Mouse (Mus musculus): ENCODE measurements at regions not wholly inside any gene's neighbourhood (a gene's known extent, or its start where the extent isn't known, plus 50 kb on each side); places are given as distances from the start of the nearest gene placed in this dataset.
"Not testable (repeated sequence)": the region's sequence is repeated elsewhere in the genome, so short reads cannot be mapped to it uniquely, and the experiment has no call there.

GRCm38 (mm10) chr3:151948015-151948645 lies 110.7 kb upstream of the Ptgfr start:
- no peak overlapping the region for H3K4me3 ChIP-seq (replicated peaks; ENCODE audit: low read length)
- no peaks in the 10 kb centered on the region for H3K4me1 ChIP-seq (ENCODE audit: control insufficient read depth, insufficient read depth, low read length)
- no peak overlapping the region for H3K9ac ChIP-seq (ENCODE audit: low read length)
- H3K36me3 ChIP-seq (ENCODE audit: control insufficient read depth, insufficient read depth, low read length): no peaks in the 10 kb centered on the region
- no peak for ATAC-seq (ENCODE audit: insufficient read depth, low FRiP score)
- H3K4me2 ChIP-seq (ENCODE audit: low read depth, low read length): no peak overlapping the region
- H3K9me3 ChIP-seq (replicated peaks; ENCODE audit: control insufficient read depth, low read length): no peaks in the 10 kb centered on the region
- 86% methylated on average over 5 of the region's 5 CpGs for WGBS
- H3K27ac ChIP-seq (ENCODE audit: low read length): no peak overlapping the region
- no peaks in the 10 kb centered on the region for H3K27me3 ChIP-seq (ENCODE audit: control insufficient read depth, insufficient read depth, low read length)

DNA sequence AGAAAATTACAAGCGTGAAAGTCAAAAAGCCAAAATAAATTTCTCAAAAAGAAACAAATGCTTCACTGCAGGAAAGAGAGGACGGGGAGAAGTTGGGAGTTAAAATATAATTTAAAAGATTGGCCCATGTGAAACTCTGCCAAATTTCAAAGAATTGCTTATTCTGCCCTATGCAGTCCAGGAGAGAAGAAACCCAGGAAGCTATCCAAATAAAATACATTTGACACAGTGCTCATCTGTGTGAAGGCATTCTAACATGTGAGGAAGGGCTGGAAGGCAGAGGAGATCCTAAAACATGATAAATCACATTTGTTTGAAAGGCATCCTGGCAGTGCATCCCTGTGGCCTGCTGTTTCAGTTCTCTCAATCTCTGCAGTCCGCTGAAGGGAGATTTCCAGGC lies 108.5 kb upstream of the Ptgfr start:
- H3K4me2 ChIP-seq (ENCODE audit: low read depth, low read length): no peak overlapping the region
- no peak for ATAC-seq (ENCODE audit: insufficient read depth, low FRiP score)
- 52% methylated on average over 3 of the region's 3 CpGs for WGBS
- no peaks in the 10 kb centered on the region for H3K9me3 ChIP-seq (replicated peaks; ENCODE audit: control insufficient read depth, low read length)
- no peaks in the 10 kb centered on the region for H3K27me3 ChIP-seq (ENCODE audit: control insufficient read depth, insufficient read depth, low read length)
- H3K4me3 ChIP-seq (replicated peaks; ENCODE audit: low read length): no peak overlapping the region
- no peak overlapping the region for H3K27ac ChIP-seq (ENCODE audit: low read length)
- no peak overlapping the region for H3K9ac ChIP-seq (ENCODE audit: low read length)
- H3K36me3 ChIP-seq (ENCODE audit: control insufficient read depth, insufficient read depth, low read length): no peaks in the 10 kb centered on the region
- H3K4me1 ChIP-seq (ENCODE audit: control insufficient read depth, insufficient read depth, low read length): no peaks in the 10 kb centered on the region

GRCm38 (mm10) chr3:151943542-151943941 lies 106.1 kb upstream of the Ptgfr start:
- no peaks in the 10 kb centered on the region for H3K36me3 ChIP-seq (ENCODE audit: control insufficient read depth, insufficient read depth, low read length)
- ATAC-seq (ENCODE audit: insufficient read depth, low FRiP score): no peak
- no peaks in the 10 kb centered on the region for H3K27me3 ChIP-seq (ENCODE audit: control insufficient read depth, insufficient read depth, low read length)
- H3K9ac ChIP-seq (ENCODE audit: low read length): no peak overlapping the region
- WGBS: 62% methylated on average over 3 of the region's 3 CpGs
- H3K27ac ChIP-seq (ENCODE audit: low read length): no peak overlapping the region
- H3K4me3 ChIP-seq (replicated peaks; ENCODE audit: low read length): no peak overlapping the region
- H3K4me2 ChIP-seq (ENCODE audit: low read depth, low read length): no peak overlapping the region
- H3K4me1 ChIP-seq (ENCODE audit: control insufficient read depth, insufficient read depth, low read length): no peaks in the 10 kb centered on the region
- no peaks in the 10 kb centered on the region for H3K9me3 ChIP-seq (replicated peaks; ENCODE audit: control insufficient read depth, low read length)

GRCm38 (mm10) chr3:151938472-151939029 lies 101.1 kb upstream of the Ptgfr start:
- Histone ChIP-seq H3K4me3 (replicated peaks; ENCODE audit: low read length) (no peak overlapping the region), H3K9me3 (replicated peaks; ENCODE audit: control insufficient read depth, low read length) (no peaks in the 10 kb centered on the region), H3K36me3 (ENCODE audit: control insufficient read depth, insufficient read depth, low read length) (no peaks in the 10 kb centered on the region), H3K27ac (ENCODE audit: low read length) (no peak overlapping the region), H3K27me3 (ENCODE audit: control insufficient read depth, insufficient read depth, low read length) (no peaks in the 10 kb centered on the region), H3K4me1 (ENCODE audit: control insufficient read depth, insufficient read depth, low read length) (no peaks in the 10 kb centered on the region), H3K9ac (ENCODE audit: low read length) (no peak overlapping the region), H3K4me2 (ENCODE audit: low read depth, low read length) (no peak overlapping the region)
- ATAC-seq (ENCODE audit: insufficient read depth, low FRiP score): no peak
- 67% methylated on average over 2 of the region's 2 CpGs for WGBS

GRCm38 (mm10) chr3:151931656-151932055 lies 94.2 kb upstream of the Ptgfr start:
- no peaks in the 10 kb centered on the region for H3K36me3 ChIP-seq (ENCODE audit: control insufficient read depth, insufficient read depth, low read length)
- no peaks in the 10 kb centered on the region for H3K4me1 ChIP-seq (ENCODE audit: control insufficient read depth, insufficient read depth, low read length)
- no peak overlapping the region for H3K4me3 ChIP-seq (replicated peaks; ENCODE audit: low read length)
- no peaks in the 10 kb centered on the region for H3K27me3 ChIP-seq (ENCODE audit: control insufficient read depth, insufficient read depth, low read length)
- no peak overlapping the region for H3K9ac ChIP-seq (ENCODE audit: low read length)
- no peak overlapping the region for H3K4me2 ChIP-seq (ENCODE audit: low read depth, low read length)
- H3K9me3 ChIP-seq (replicated peaks; ENCODE audit: control insufficient read depth, low read length): peaks cover 4% of the 10 kb centered on the region; the same call in 1 of the 2 replicates
- no peak for ATAC-seq (ENCODE audit: insufficient read depth, low FRiP score)
- H3K27ac ChIP-seq (ENCODE audit: low read length): no peak overlapping the region

DNA sequence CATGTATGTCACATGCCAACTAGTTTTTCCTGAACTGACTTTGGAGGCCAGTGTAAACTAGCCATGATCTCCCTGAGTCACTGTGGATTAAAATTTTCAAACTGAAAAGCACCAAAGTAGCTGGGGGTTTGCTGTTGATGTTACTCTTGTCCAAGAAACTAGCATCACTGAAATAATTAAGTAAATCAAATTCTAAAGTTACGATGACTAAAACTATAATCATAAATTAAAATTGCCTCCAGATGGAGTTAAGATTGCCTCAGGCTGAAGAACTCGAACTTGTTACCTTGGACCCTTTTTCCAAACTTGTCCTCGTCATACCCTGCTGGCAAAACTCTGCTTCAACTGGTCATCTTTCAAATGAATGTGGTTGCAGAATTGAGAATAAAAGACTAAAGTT lies 93.7 kb upstream of the Ptgfr start:
- Histone ChIP-seq H3K36me3 (ENCODE audit: control insufficient read depth, insufficient read depth, low read length) (no peaks in the 10 kb centered on the region), H3K4me3 (replicated peaks; ENCODE audit: low read length) (no peak overlapping the region), H3K4me1 (ENCODE audit: control insufficient read depth, insufficient read depth, low read length) (no peaks in the 10 kb centered on the region), H3K4me2 (ENCODE audit: low read depth, low read length) (no peak overlapping the region), H3K9ac (ENCODE audit: low read length) (no peak overlapping the region), H3K27ac (ENCODE audit: low read length) (no peak overlapping the region), H3K9me3 (replicated peaks; ENCODE audit: control insufficient read depth, low read length) (peaks cover 4% of the 10 kb centered on the region; the same call in 1 of the 2 replicates), H3K27me3 (ENCODE audit: control insufficient read depth, insufficient read depth, low read length) (no peaks in the 10 kb centered on the region)
- WGBS: 78% methylated on average over 3 of the region's 3 CpGs
- ATAC-seq (ENCODE audit: insufficient read depth, low FRiP score): no peak

GRCm38 (mm10) chr3:151914010-151914513 lies 76.6 kb upstream of the Ptgfr start:
- Histone ChIP-seq H3K9me3 (replicated peaks; ENCODE audit: control insufficient read depth, low read length) (no peaks in the 10 kb centered on the region), H3K4me1 (ENCODE audit: control insufficient read depth, insufficient read depth, low read length) (peaks cover 9% of the 10 kb centered on the region; the same call in 1 of the 2 replicates), H3K36me3 (ENCODE audit: control insufficient read depth, insufficient read depth, low read length) (no peaks in the 10 kb centered on the region), H3K9ac (ENCODE audit: low read length) (no peak overlapping the region), H3K4me3 (replicated peaks; ENCODE audit: low read length) (no peak overlapping the region), H3K4me2 (ENCODE audit: low read depth, low read length) (no peak overlapping the region), H3K27ac (ENCODE audit: low read length) (peak overlapping the region; percentile 47; the same call in 1 of the 2 replicates), H3K27me3 (ENCODE audit: control insufficient read depth, insufficient read depth, low read length) (no peaks in the 10 kb centered on the region)
- ATAC-seq (ENCODE audit: insufficient read depth, low FRiP score): peak; percentile 82
- 45% methylated on average over 13 of the region's 13 CpGs for WGBS

DNA sequence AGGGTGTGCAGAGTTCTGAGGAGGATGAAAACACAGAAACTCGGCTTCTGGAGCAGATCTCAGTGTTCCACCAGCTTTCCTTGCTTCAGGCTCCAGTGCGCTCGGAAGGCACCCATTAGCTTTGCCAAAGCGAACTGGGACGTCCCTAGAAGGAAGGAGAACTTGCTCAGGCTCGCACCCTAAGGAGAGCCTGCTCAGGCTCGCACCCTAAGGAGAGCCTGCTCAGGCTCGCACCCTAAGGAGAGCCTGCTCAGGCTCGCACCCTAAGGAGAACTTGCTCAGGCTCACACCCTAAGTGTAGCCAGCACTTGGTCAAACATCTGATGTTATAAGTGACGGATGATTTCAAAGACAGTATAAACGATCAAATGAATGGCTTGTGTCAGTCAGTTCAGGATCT lies 74.9 kb upstream of the Ptgfr start:
- 0 out of 2 replicates have a peak, but pooled peaks have one; percentile 47 for ATAC-seq (ENCODE audit: insufficient read depth, low FRiP score)
- not testable (repeated sequence) for H3K4me2 ChIP-seq (ENCODE audit: low read depth, low read length); H3K27ac ChIP-seq (ENCODE audit: low read length); H3K4me1 ChIP-seq (ENCODE audit: control insufficient read depth, insufficient read depth, low read length); H3K9me3 ChIP-seq (replicated peaks; ENCODE audit: control insufficient read depth, low read length); H3K36me3 ChIP-seq (ENCODE audit: control insufficient read depth, insufficient read depth, low read length); H3K27me3 ChIP-seq (ENCODE audit: control insufficient read depth, insufficient read depth, low read length); H3K9ac ChIP-seq (ENCODE audit: low read length); H3K4me3 ChIP-seq (replicated peaks; ENCODE audit: low read length)
- 66% methylated on average over 11 of the region's 11 CpGs for WGBS

DNA sequence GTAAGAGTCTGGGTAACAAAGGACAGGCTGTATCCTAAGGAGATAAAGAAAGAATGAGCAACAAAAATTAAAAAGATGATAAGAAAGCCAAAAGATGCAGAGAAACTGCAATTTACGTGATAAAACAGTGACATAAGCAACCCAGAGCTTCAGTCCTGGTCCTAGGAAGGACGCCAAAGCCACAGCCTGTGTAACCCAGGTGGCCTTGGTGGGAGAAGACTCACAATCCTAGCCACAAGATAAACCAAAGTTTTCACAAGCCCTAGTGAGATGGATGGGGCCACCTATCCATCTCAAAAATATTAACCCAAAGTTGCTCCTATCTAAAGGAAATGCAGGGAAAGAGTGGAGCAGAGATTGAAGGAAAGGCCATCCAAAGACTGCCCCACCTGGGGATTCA lies 73.4 kb upstream of the Ptgfr start:
- Histone ChIP-seq H3K4me3 (replicated peaks; ENCODE audit: low read length) (no peak overlapping the region), H3K9ac (ENCODE audit: low read length) (no peak overlapping the region), H3K4me1 (ENCODE audit: control insufficient read depth, insufficient read depth, low read length) (peaks cover 9% of the 10 kb centered on the region; the same call in 1 of the 2 replicates), H3K27ac (ENCODE audit: low read length) (no peak overlapping the region), H3K36me3 (ENCODE audit: control insufficient read depth, insufficient read depth, low read length) (no peaks in the 10 kb centered on the region), H3K4me2 (ENCODE audit: low read depth, low read length) (no peak overlapping the region), H3K27me3 (ENCODE audit: control insufficient read depth, insufficient read depth, low read length) (no peaks in the 10 kb centered on the region), H3K9me3 (replicated peaks; ENCODE audit: control insufficient read depth, low read length) (no peaks in the 10 kb centered on the region)
- no peak for ATAC-seq (ENCODE audit: insufficient read depth, low FRiP score)
- WGBS: 85% methylated on average over 2 of the region's 2 CpGs
